Mouse (Mus musculus) stomach, embryonic 15.5 days (tissue): ENCODE data around the gene Zfp689. TPM values are rescaled to one million over a fixed set of nuclear protein-coding genes. Genes with fewer than 3 reads are reported as not detected.

ENCODE experiments used
- ATAC-seq: fragments of 200-750 bp; cut with Nextera tagmentation; 2 replicates; pipeline ENCODE4 v1.8.0; 2017; ENCODE audit warnings: low read depth, moderate number of reproducible peaks, moderate TSS enrichment; ENCODE audit not compliant: insufficient read depth, low FRiP score
- H3K27ac ChIP-seq: fragments of 300-500 bp; sonication (generic); 2 replicates; pipeline ENCODE4 v1.5.1; 2015; ENCODE audit warnings: mild to moderate bottlenecking, inconsistent platforms
- H3K27me3 ChIP-seq: fragments of 300-500 bp; sonication (generic); replicated peaks from 2 replicates; pipeline ENCODE4 v1.6.1; 2015; ENCODE audit warnings: inconsistent platforms
- H3K36me3 ChIP-seq: fragments of 300-500 bp; sonication (generic); 2 replicates; pipeline ENCODE4 v1.6.1; 2015; ENCODE audit warnings: inconsistent platforms
- H3K4me1 ChIP-seq: fragments of 300-500 bp; sonication (generic); 2 replicates; pipeline ENCODE4 v1.6.1; 2015; ENCODE audit warnings: inconsistent platforms
- H3K4me2 ChIP-seq: fragments of 300-500 bp; sonication (generic); 2 replicates; pipeline ENCODE4 v1.6.1; 2015; ENCODE audit warnings: mild to moderate bottlenecking, inconsistent platforms
- H3K4me3 ChIP-seq: fragments of 300-500 bp; sonication (generic); replicated peaks from 2 replicates; pipeline ENCODE4 v1.5.1; 2015; ENCODE audit warnings: inconsistent platforms
- H3K9ac ChIP-seq: fragments of 300-500 bp; sonication (generic); 2 replicates; pipeline ENCODE4 v1.6.1; 2015; ENCODE audit warnings: inconsistent platforms
- H3K9me3 ChIP-seq: fragments of 300-500 bp; sonication (generic); 2 replicates; pipeline ENCODE4 v1.6.1; 2016; ENCODE audit warnings: inconsistent platforms
- WGBS: fragments of 180-500 bp; shearing (Covaris S2); methylation state at CpG from one replicate; pipeline ENCODE4 v1.1.7; 2015; 5-methylcytosine and 5-hydroxymethylcytosine counted together
- polyA plus RNA-seq: library from polyadenylated mRNA; unstranded; fragments of >200 nt; fragmentation: Nextera tagmentation; extraction: Ambion mirVana; gene quantifications from 2 replicates; pipeline ENCODE4 v1.2.1, GENCODE M21; 2015

Zfp689 gene
- polyA plus RNA-seq, 1 experiment from 2014 or later: 5.7 TPM

DNA sequence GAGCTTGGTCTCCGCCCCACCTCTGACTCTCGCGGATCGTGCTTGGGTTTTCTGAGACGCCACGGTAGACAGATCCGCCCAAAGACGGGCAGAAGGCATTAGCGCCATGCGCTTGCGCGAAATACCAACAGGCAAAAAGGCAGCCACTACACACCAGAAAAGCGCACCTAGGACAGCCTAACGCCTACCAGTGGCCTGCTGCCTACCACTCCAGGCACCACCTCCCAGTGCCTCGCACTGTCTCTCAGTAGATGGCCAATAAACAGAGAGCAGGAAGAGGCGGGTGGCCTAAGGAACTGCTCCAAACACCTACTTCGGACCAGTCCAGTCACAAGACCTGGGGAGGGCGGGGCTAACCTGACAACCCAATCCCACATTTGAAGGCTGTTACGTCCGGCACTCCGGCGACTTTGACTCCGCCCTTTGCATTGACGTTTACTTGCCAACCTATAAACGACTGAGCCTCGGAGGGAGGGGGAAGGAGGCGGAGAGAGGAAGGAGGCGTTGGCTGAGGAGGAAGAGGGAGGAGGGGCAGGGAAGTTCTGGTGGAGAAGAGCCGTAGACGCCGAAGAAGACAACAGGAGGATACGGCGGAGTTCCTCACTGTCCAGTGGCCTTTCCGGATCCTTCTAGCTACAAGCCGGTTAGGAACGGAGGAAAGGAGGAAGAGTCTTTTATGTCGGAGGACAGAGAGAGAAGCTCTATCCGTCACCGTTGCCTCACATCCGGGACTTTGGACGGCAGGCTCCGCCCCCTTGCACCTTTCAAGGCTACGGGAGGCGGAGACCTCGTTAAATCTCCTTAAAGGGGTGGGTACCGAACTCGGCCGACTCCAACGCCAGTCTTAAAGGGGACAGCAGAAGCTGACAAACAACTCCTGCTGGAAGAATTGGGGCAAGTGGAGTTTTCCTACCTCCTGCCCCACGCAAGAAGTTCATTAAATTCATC is 29.0 kb upstream of the Zfp689 start:
- peak overlapping the region; percentile 95 for H3K4me3 ChIP-seq
- H3K36me3 ChIP-seq: peaks cover 41% of the 10 kb centered on the region
- peak; percentile 93 for ATAC-seq
- peaks cover 27% of the 10 kb centered on the region for H3K4me1 ChIP-seq
- peak overlapping the region; percentile 81 for H3K4me2 ChIP-seq
- no peaks in the 10 kb centered on the region for H3K9me3 ChIP-seq
- peak overlapping the region; percentile 99 for H3K27ac ChIP-seq
- H3K27me3 ChIP-seq: no peaks in the 10 kb centered on the region
- H3K9ac ChIP-seq: peak overlapping the region; percentile 99
- WGBS: under 1% methylated on average over 50 of the region's 50 CpGs

- Histone ChIP-seq H3K27me3 (no peaks in the 10 kb centered on the region), H3K9me3 (no peaks in the 10 kb centered on the region), H3K36me3 (peaks cover 37% of the 10 kb centered on the region), H3K4me3 (peak overlapping the region; percentile 95), H3K4me1 (peaks cover 32% of the 10 kb centered on the region), H3K9ac (no peak overlapping the region), H3K27ac (peak overlapping the region; percentile 99), H3K4me2 (peak overlapping the region; percentile 81)
- ATAC-seq: no peak
- 50% methylated on average over 4 of the region's 4 CpGs for WGBS
Observed at GRCm38 (mm10) chr7:127476855-127477254, 27.9 kb upstream of the Zfp689 start.

DNA sequence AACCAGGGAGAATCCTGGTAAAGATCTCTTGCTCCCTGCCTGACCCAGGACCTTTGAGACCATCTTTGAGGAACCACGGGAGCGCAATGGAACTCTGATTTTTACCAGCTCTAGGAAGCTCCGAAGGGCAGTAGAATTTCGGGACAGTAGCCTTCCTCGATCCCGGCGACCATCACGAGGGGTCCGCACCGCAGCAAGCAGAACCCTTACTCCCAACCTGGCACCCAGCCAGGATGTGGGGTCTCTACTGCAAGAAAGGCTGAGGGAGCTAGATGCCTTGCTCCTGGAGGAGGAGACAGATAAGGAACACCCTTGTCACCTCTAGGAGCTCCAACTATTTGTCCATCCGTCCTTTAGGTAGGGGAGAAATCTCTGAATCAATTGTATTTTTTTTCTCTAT is 27.4 kb upstream of the Zfp689 start:
- H3K27me3 ChIP-seq: no peaks in the 10 kb centered on the region
- WGBS: 95% methylated on average over 11 of the region's 11 CpGs
- H3K4me1 ChIP-seq: peaks cover 32% of the 10 kb centered on the region
- no peaks in the 10 kb centered on the region for H3K9me3 ChIP-seq
- ATAC-seq: no peak
- H3K27ac ChIP-seq: no peak overlapping the region
- peaks cover 37% of the 10 kb centered on the region for H3K36me3 ChIP-seq
- H3K4me3 ChIP-seq: no peak overlapping the region
- H3K9ac ChIP-seq: no peak overlapping the region
- H3K4me2 ChIP-seq: no peak overlapping the region

DNA sequence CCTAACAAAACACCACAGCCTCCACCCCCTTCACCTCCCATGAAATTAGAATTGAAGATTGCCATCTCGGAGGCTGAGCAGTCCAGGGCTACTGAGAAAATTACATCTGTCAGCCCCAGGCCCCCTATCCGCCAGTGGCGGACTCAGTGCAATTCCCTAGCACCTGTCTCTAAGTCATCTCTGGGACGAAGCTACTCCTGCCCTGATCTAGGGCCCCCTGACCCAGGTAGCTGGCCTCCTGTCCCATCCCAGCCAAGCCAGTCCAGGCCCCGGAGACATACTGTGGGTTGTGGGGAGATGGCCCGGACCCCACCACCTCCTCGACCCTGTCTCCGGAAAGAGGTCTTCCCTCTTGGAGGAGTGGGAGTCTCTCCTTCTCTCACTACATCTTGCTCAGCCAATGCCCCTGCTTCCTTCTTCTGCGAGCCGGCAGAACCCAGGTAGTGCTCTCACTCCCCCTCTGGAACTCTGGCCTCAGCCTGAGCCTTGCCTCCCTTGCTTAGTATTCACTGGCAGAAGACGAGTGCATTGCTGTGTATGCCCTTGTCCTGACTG is 26.3 kb upstream of the Zfp689 start:
- H3K27me3 ChIP-seq: no peaks in the 10 kb centered on the region
- ATAC-seq: no peak
- H3K36me3 ChIP-seq: peaks cover 33% of the 10 kb centered on the region
- no peak overlapping the region for H3K27ac ChIP-seq
- no peak overlapping the region for H3K4me3 ChIP-seq
- no peaks in the 10 kb centered on the region for H3K9me3 ChIP-seq
- 93% methylated on average over 11 of the region's 11 CpGs for WGBS
- peaks cover 25% of the 10 kb centered on the region for H3K4me1 ChIP-seq
- no peak overlapping the region for H3K4me2 ChIP-seq
- no peak overlapping the region for H3K9ac ChIP-seq

DNA sequence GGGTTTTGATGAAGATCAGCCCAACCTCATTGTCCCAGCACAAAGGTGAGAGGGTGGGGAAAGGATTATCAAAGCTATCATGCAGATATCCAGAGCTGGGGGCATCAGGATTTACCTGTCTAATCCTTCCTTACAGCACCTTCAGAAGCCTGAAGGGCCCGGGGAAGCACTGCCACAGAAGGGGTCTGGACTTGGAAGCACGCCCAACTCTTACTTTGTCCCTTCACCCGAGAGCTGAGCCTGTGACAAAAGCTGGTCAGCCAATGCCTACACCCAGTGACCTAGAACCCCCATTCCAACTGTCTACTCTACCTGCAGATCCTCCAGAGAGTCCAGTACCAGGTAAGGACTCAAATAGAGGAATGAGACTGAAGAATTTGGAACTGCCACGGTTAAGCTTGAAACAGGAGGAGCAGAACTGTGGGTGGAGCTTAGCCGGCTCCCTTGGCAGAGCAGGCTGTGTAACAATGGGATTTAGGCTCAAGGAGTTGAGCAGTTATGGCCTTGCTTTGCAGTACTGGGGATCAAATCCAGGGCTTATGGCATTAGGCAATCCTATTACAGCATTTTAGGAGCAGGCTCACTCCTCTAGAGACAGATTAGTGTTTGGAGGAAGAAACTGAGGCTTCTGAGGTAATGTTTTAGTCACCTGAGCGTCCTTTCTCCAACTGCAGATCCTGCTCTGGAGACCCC is 25.6 kb upstream of the Zfp689 start:
- ATAC-seq: no peak
- H3K27me3 ChIP-seq: no peaks in the 10 kb centered on the region

GRCm38 (mm10) chr7:127473705-127474104 is 24.7 kb upstream of the Zfp689 start:
- Histone ChIP-seq H3K4me2 (no peak overlapping the region), H3K27me3 (no peaks in the 10 kb centered on the region), H3K9ac (no peak overlapping the region), H3K27ac (no peak overlapping the region), H3K4me3 (no peak overlapping the region), H3K4me1 (peaks cover 21% of the 10 kb centered on the region), H3K36me3 (peaks cover 33% of the 10 kb centered on the region), H3K9me3 (no peaks in the 10 kb centered on the region)
- WGBS: 86% methylated on average over 5 of the region's 5 CpGs
- no peak for ATAC-seq

More for the DNA sequence above, 25.6 kb upstream of the Zfp689 start:
- Histone ChIP-seq H3K27ac (no peak overlapping the region), H3K36me3 (peaks cover 33% of the 10 kb centered on the region), H3K9me3 (no peaks in the 10 kb centered on the region), H3K9ac (no peak overlapping the region), H3K4me2 (no peak overlapping the region), H3K4me1 (peaks cover 22% of the 10 kb centered on the region), H3K4me3 (no peak overlapping the region)
- WGBS: 78% methylated on average over 6 of the region's 6 CpGs

DNA sequence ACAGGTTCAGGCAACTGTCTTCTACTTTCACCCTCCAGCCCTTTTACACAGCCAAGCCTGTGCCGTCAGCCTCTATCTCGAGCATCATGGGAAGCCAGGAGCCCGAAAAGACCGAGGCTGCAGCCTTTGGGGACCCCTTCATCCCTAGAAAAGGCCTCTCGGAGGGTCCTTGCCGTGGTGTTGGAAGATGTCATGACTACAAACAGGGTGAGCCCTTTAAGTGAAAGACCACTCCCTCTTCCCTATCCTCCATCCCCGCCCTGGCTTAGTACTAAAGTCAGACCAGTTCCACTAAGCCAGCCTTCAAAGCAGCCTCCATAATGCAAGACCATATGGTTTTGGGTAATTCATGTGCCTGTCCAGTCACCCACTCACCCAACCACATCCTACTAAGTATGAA is 23.1 kb upstream of the Zfp689 start:
- WGBS: 3% methylated on average over 7 of the region's 7 CpGs
- H3K27me3 ChIP-seq: no peaks in the 10 kb centered on the region
- H3K36me3 ChIP-seq: peaks cover 33% of the 10 kb centered on the region
- peak overlapping the region; percentile 81 for H3K9ac ChIP-seq
- H3K4me3 ChIP-seq: peak overlapping the region; percentile 81
- H3K9me3 ChIP-seq: no peaks in the 10 kb centered on the region
- H3K4me1 ChIP-seq: peaks cover 19% of the 10 kb centered on the region
- peak overlapping the region; percentile 87 for H3K4me2 ChIP-seq
- ATAC-seq: no peak
- H3K27ac ChIP-seq: peak overlapping the region; percentile 99

DNA sequence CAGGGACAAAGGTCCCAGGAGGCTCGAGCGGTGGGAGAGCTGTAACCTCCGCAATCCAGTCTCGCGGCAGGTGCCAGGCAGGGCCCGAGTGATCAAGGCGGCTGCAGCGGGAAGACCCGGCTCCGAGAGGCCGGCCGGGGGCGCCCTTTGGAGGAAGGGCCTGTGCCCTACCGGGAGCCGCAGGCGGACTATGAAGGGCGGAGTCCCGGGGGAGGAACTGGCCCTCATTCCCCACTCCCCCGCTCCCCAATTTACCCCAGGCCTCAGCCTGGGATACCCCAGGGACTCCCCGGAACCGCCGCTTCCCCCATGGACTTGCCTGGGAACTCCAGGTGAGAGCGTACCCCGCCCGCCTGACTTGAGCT is 22.7 kb upstream of the Zfp689 start:
- Histone ChIP-seq H3K9me3 (no peaks in the 10 kb centered on the region), H3K9ac (peak overlapping the region; percentile 81), H3K4me1 (peaks cover 15% of the 10 kb centered on the region; the same call in 1 of the 2 replicates), H3K4me2 (peak overlapping the region; percentile 87), H3K4me3 (peak overlapping the region; percentile 81), H3K27me3 (no peaks in the 10 kb centered on the region), H3K27ac (peak overlapping the region; percentile 99), H3K36me3 (peaks cover 35% of the 10 kb centered on the region)
- 0% methylated on average over 24 of the region's 25 CpGs for WGBS
- peak; percentile 9 for ATAC-seq

- under 1% methylated on average over 46 of the region's 46 CpGs for WGBS
- Histone ChIP-seq H3K4me2 (peak overlapping the region; percentile 87), H3K36me3 (peaks cover 33% of the 10 kb centered on the region), H3K9ac (peak overlapping the region; percentile 81), H3K27ac (peak overlapping the region; percentile 99), H3K9me3 (no peaks in the 10 kb centered on the region), H3K4me1 (peaks cover 12% of the 10 kb centered on the region; the same call in 1 of the 2 replicates), H3K4me3 (peak overlapping the region; percentile 81), H3K27me3 (no peaks in the 10 kb centered on the region)
- peak; percentile 89 for ATAC-seq
Observed at GRCm38 (mm10) chr7:127470743-127471645, 22.0 kb upstream of the Zfp689 start.

DNA sequence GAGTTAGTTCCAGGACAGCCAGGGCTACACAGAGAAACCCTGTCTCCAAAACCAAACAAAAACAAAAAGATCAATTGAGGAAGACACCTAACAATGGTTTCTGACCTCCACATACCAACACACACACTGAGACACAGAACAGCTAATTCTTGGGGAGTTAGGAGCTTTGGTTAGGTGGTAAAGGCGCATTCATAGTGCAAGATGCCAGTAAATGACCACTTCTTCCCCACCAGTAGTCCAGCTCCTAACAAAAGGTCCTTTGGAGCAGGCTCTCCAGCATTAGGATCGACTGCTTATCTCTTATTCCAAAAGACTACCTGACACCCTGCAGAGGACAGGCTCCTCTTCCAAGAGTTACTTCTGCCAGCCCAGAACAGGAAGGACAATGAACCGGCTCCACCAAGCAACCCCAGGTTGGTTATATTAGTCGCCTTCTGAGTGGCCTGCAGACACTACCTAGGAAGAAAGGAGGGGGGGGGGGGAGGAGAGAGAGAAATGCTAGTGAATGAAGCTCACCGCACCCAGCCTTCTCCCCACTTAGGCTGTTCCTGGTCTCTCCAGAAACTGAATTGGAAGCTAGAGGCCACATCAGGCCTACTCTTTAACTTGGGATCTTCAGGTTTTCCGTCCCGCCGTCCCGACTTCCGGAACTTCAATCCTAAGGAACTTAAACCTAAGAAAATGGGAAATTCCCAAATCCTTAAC is 21.2 kb upstream of the Zfp689 start:
- WGBS: 6% methylated on average over 10 of the region's 10 CpGs
- H3K4me1 ChIP-seq: peaks cover 9% of the 10 kb centered on the region; the same call in 1 of the 2 replicates
- H3K4me2 ChIP-seq: peak overlapping the region; percentile 87
- H3K36me3 ChIP-seq: peaks cover 24% of the 10 kb centered on the region
- peak overlapping the region; percentile 81 for H3K4me3 ChIP-seq
- no peaks in the 10 kb centered on the region for H3K9me3 ChIP-seq
- peak overlapping the region; percentile 35; the same call in 1 of the 2 replicates for H3K9ac ChIP-seq
- no peaks in the 10 kb centered on the region for H3K27me3 ChIP-seq
- H3K27ac ChIP-seq: peak overlapping the region; percentile 99
- no peak for ATAC-seq
